Mouse (Mus musculus) megakaryocyte progenitor cell, adult 5-6 weeks (primary cell): ENCODE results near the gene Arhgap33. TPM values are rescaled to one million over a fixed set of nuclear protein-coding genes. Genes with fewer than 3 reads are reported as not detected.
"Not testable (repeated sequence)": the region's sequence is repeated elsewhere in the genome, so short reads cannot be mapped to it uniquely, and the experiment has no call there.

Source experiments
- ATAC-seq: replicated peaks from 2 replicates; pipeline ENCODE4 v1.8.0; 2016; ENCODE audit warnings: mild to moderate bottlenecking, moderate TSS enrichment, inconsistent platforms; ENCODE audit not compliant: poor library complexity
- total RNA-seq, 2 experiments: library from RNA; stranded (forward) in 1 of 2; stranded (reverse) in 1 of 2; fragments of 157-497, 149-512 nt in 1 of 2; fragments of 200-1000 nt in 1 of 2; gene quantifications; 2 replicates each; pipeline versions ENCODE4 v1.2.3 to v1.2.4; 2015 to 2017

Gene Arhgap33
- total RNA-seq, 2 experiments from 2014 or later = 1.4 to 5.8 TPM

- ATAC-seq = no peak
Observed at GRCm38 (mm10) chr7:30515003-30515760, 19.7 kb downstream of the Arhgap33 start.

GRCm38 (mm10) chr7:30508061-30508460, 26.8 kb downstream of the Arhgap33 start:
- ATAC-seq = no peak

- ATAC-seq = not testable (repeated sequence)
Observed at GRCm38 (mm10) chr7:30501159-30501558, 33.7 kb downstream of the Arhgap33 start.

- not testable (repeated sequence) for ATAC-seq
Observed at GRCm38 (mm10) chr7:30495506-30496042, 39.3 kb downstream of the Arhgap33 start.

GRCm38 (mm10) chr7:30493401-30493931, 41.4 kb downstream of the Arhgap33 start, which contains the start of gene Prodh2:
TSS of gene Prodh2 (plus strand) at chr7:30493622.
- ATAC-seq = no peak

GRCm38 (mm10) chr7:30492765-30493164, 42.1 kb downstream of the Arhgap33 start:
- peak; percentile 92 for ATAC-seq

GRCm38 (mm10) chr7:30490957-30491307, 43.9 kb downstream of the Arhgap33 start:
- ATAC-seq = no peak

- peak; percentile 64 for ATAC-seq
Observed at GRCm38 (mm10) chr7:30490251-30490956, 44.5 kb downstream of the Arhgap33 start.

- ATAC-seq = peak; percentile 64
Observed at GRCm38 (mm10) chr7:30484250-30484649, 50.6 kb downstream of the Arhgap33 start.

GRCm38 (mm10) chr7:30477415-30478381, 57.2 kb downstream of the Arhgap33 start:
- no peak for ATAC-seq

- not testable (repeated sequence) for ATAC-seq
Observed at GRCm38 (mm10) chr7:30476136-30476535, 58.7 kb downstream of the Arhgap33 start.

- ATAC-seq = no peak
Observed at GRCm38 (mm10) chr7:30474999-30475398, 59.9 kb downstream of the Arhgap33 start.

- ATAC-seq = peak; percentile 91
Observed at GRCm38 (mm10) chr7:30472411-30472810, 62.4 kb downstream of the Arhgap33 start.

Other genes with a start within 250 kb of the Arhgap33 start
Only the 30 nearest of the 34 such genes appear.
- 0.47 TPM in 1 of 2 replicates, not detected in the other for gene E130208F15Rik, start 213.3 kb downstream of the Arhgap33 start, total RNA-seq (2015)
- gene E130208F15Rik, start 213.3 kb downstream of the Arhgap33 start, total RNA-seq (2017) = 1.6 and 2.0 TPM in 2 replicates
- gene Sdhaf1, start 211.2 kb downstream of the Arhgap33 start, total RNA-seq (2015) = 7.6 and 9.0 TPM in 2 replicates
- gene Sdhaf1, start 211.2 kb downstream of the Arhgap33 start, total RNA-seq (2017) = 10.5 and 11.7 TPM in 2 replicates
- gene Lrfn3, start 172.3 kb downstream of the Arhgap33 start, total RNA-seq (2015) = not detected in 2 replicates
- gene Lrfn3, start 172.3 kb downstream of the Arhgap33 start, total RNA-seq (2017) = not detected in 2 replicates
- 406 and 473 TPM in 2 replicates for gene Tyrobp, start 121.3 kb downstream of the Arhgap33 start, total RNA-seq (2015)
- gene Tyrobp, start 121.3 kb downstream of the Arhgap33 start, total RNA-seq (2017) = 229 and 322 TPM in 2 replicates
- 28.1 and 30.3 TPM in 2 replicates for gene Hcst, start 115.2 kb downstream of the Arhgap33 start, total RNA-seq (2015)
- gene Hcst, start 115.2 kb downstream of the Arhgap33 start, total RNA-seq (2017) = 10.0 and 12.7 TPM in 2 replicates
- gene Nfkbid, start 113.3 kb downstream of the Arhgap33 start, total RNA-seq (2015) = 14.1 and 24.0 TPM in 2 replicates
- gene Nfkbid, start 113.3 kb downstream of the Arhgap33 start, total RNA-seq (2017) = 5.3 and 13.7 TPM in 2 replicates
- gene Aplp1, start 89.5 kb downstream of the Arhgap33 start, total RNA-seq (2015) = not detected in 2 replicates
- gene Aplp1, start 89.5 kb downstream of the Arhgap33 start, total RNA-seq (2017) = not detected in 2 replicates
- gene Kirrel2, start 77.4 kb downstream of the Arhgap33 start, total RNA-seq (2015) = not detected in 2 replicates
- gene Kirrel2, start 77.4 kb downstream of the Arhgap33 start, total RNA-seq (2017) = not detected in 2 replicates
- 0.27 TPM in 1 of 2 replicates, not detected in the other for gene Nphs1, start 76.7 kb downstream of the Arhgap33 start, total RNA-seq (2015)
- gene Nphs1, start 76.7 kb downstream of the Arhgap33 start, total RNA-seq (2017) = 0.58 and 0.95 TPM in 2 replicates
- gene Prodh2, start 41.4 kb downstream of the Arhgap33 start, total RNA-seq (2015) = not detected in 2 replicates
- not detected in 2 replicates for gene Prodh2, start 41.4 kb downstream of the Arhgap33 start, total RNA-seq (2017)
- gene Hspb6, start 17.1 kb upstream of the Arhgap33 start, total RNA-seq (2015) = 11.7 and 12.2 TPM in 2 replicates
- 3.5 and 4.4 TPM in 2 replicates for gene Hspb6, start 17.1 kb upstream of the Arhgap33 start, total RNA-seq (2017)
- 11.5 and 16.3 TPM in 2 replicates for gene Proser3, start 17.2 kb upstream of the Arhgap33 start, total RNA-seq (2015)
- 1.8 and 4.7 TPM in 2 replicates for gene Proser3, start 17.2 kb upstream of the Arhgap33 start, total RNA-seq (2017)
- gene Lin37, start 24.8 kb upstream of the Arhgap33 start, total RNA-seq (2015) = 54.8 and 67.5 TPM in 2 replicates
- gene Lin37, start 24.8 kb upstream of the Arhgap33 start, total RNA-seq (2017) = 27.2 and 39.8 TPM in 2 replicates
- 21.4 and 23.4 TPM in 2 replicates for gene U2af1l4, start 28.2 kb upstream of the Arhgap33 start, total RNA-seq (2015)
- 86.9 and 96.7 TPM in 2 replicates for gene U2af1l4, start 28.2 kb upstream of the Arhgap33 start, total RNA-seq (2017)
- 2.2 and 3.7 TPM in 2 replicates for gene Gm49396, start 28.3 kb upstream of the Arhgap33 start, total RNA-seq (2015)
- 3.4 and 3.9 TPM in 2 replicates for gene Gm49396, start 28.3 kb upstream of the Arhgap33 start, total RNA-seq (2017)
- gene Psenen, start 28.6 kb upstream of the Arhgap33 start, total RNA-seq (2015) = 181 and 202 TPM in 2 replicates
- 150 and 154 TPM in 2 replicates for gene Psenen, start 28.6 kb upstream of the Arhgap33 start, total RNA-seq (2017)
- gene Igflr1, start 30.4 kb upstream of the Arhgap33 start, total RNA-seq (2015) = 7.2 and 9.2 TPM in 2 replicates
- gene Igflr1, start 30.4 kb upstream of the Arhgap33 start, total RNA-seq (2017) = not detected in 2 replicates
- 72.2 and 99.8 TPM in 2 replicates for gene Kmt2b, start 53.7 kb upstream of the Arhgap33 start, total RNA-seq (2015)
- gene Kmt2b, start 53.7 kb upstream of the Arhgap33 start, total RNA-seq (2017) = 11.7 and 14.5 TPM in 2 replicates
- gene Zbtb32, start 63.8 kb upstream of the Arhgap33 start, total RNA-seq (2015) = not detected in 2 replicates
- not detected in 2 replicates for gene Zbtb32, start 63.8 kb upstream of the Arhgap33 start, total RNA-seq (2017)
- 0.61 and 1.3 TPM in 2 replicates for gene Upk1a, start 77.8 kb upstream of the Arhgap33 start, total RNA-seq (2015)
- gene Upk1a, start 77.8 kb upstream of the Arhgap33 start, total RNA-seq (2017) = 0.14 TPM in 1 of 2 replicates, not detected in the other
- 325 and 346 TPM in 2 replicates for gene Cox6b1, start 91.1 kb upstream of the Arhgap33 start, total RNA-seq (2015)
- gene Cox6b1, start 91.1 kb upstream of the Arhgap33 start, total RNA-seq (2017) = 428 and 592 TPM in 2 replicates
- not detected in 2 replicates for gene Etv2, start 100.8 kb upstream of the Arhgap33 start, total RNA-seq (2015)
- gene Etv2, start 100.8 kb upstream of the Arhgap33 start, total RNA-seq (2017) = not detected in 2 replicates
- 43.9 and 52.2 TPM in 2 replicates for gene Rbm42, start 115.3 kb upstream of the Arhgap33 start, total RNA-seq (2015)
- 36.7 and 39.9 TPM in 2 replicates for gene Rbm42, start 115.3 kb upstream of the Arhgap33 start, total RNA-seq (2017)
- gene Haus5, start 129.9 kb upstream of the Arhgap33 start, total RNA-seq (2015) = 31.0 and 31.3 TPM in 2 replicates
- 21.5 and 28.7 TPM in 2 replicates for gene Haus5, start 129.9 kb upstream of the Arhgap33 start, total RNA-seq (2017)
- not detected in 2 replicates for gene Pmis2, start 136.5 kb upstream of the Arhgap33 start, total RNA-seq (2015)
- gene Pmis2, start 136.5 kb upstream of the Arhgap33 start, total RNA-seq (2017) = not detected in 2 replicates
- 0.69 TPM in 1 of 2 replicates, not detected in the other for gene 2200002J24Rik, start 163.9 kb upstream of the Arhgap33 start, total RNA-seq (2015)
- gene 2200002J24Rik, start 163.9 kb upstream of the Arhgap33 start, total RNA-seq (2017) = not detected in 2 replicates
- 1.2 and 1.3 TPM in 2 replicates for gene Atp4a, start 177.1 kb upstream of the Arhgap33 start, total RNA-seq (2015)
- 0.37 and 0.51 TPM in 2 replicates for gene Atp4a, start 177.1 kb upstream of the Arhgap33 start, total RNA-seq (2017)
- 210 and 218 TPM in 2 replicates for gene Tmem147, start 194.5 kb upstream of the Arhgap33 start, total RNA-seq (2015)
- 65.9 and 76.4 TPM in 2 replicates for gene Tmem147, start 194.5 kb upstream of the Arhgap33 start, total RNA-seq (2017)
- not detected in 2 replicates for gene Gapdhs, start 208.6 kb upstream of the Arhgap33 start, total RNA-seq (2015)
- gene Gapdhs, start 208.6 kb upstream of the Arhgap33 start, total RNA-seq (2017) = not detected in 2 replicates
- gene Sbsn, start 216.4 kb upstream of the Arhgap33 start, total RNA-seq (2015) = 1.6 TPM in 2 replicates
- 0.47 and 1.3 TPM in 2 replicates for gene Sbsn, start 216.4 kb upstream of the Arhgap33 start, total RNA-seq (2017)